Mouse (Mus musculus) retina, adult 2 months (tissue): ENCODE measurements around the gene Retnlg.
"Not testable (repeated sequence)": the region's sequence is repeated elsewhere in the genome, so short reads cannot be mapped to it uniquely, and the experiment has no call there.

Source experiments
- DNase-seq: peaks from one replicate; pipeline ENCODE4 v3.0.0-alpha.2; 2012; ENCODE audit warnings: low read depth, low spot score

The Retnlg gene

GRCm38 (mm10) chr16:48872321-48872720 is at the start of gene Retnlg:
Gene Retnlg (plus strand): TSS chr16:48872621.
- no peak for DNase-seq

DNA sequence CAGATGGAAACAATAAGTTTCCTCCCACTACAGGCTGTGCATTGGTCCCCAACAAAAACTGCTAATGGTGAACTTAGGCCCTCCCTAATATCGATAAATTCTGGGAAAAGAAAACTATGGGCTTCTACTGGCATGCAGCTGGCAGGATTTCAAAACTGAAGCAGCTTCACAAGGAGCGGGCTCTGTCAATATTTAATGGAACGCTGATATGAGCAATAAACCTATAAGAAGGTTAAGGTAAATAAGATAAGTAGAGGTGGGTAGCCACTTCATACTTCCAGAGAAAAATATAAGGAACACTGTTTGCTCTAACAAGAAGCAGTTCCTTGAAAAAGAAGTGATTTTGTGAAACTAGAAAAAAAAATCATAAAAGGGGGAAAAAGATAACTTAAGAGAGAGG is 45.9 kb upstream of the Retnlg start:
- no peak for DNase-seq

DNA sequence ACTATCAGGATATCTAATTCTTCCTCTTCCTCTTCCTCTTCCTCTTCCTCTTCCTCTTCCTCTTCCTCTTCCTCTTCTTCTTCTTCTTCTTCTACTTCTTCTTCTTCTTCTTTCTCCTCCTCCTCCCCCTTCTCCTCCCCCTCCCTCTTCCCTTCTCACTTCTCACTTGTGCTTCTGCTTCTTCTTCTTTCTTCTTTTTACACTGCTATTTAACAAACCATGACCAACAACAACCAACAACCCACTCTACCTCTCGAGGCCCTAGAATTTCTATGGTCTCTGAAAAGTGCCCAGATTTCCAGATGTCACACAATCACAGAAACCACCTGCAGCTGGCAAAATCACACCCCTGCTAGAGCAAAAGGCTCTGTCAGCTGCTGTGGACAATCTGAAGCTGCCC is 44.8 kb upstream of the Retnlg start:
- DNase-seq: no peak

DNA sequence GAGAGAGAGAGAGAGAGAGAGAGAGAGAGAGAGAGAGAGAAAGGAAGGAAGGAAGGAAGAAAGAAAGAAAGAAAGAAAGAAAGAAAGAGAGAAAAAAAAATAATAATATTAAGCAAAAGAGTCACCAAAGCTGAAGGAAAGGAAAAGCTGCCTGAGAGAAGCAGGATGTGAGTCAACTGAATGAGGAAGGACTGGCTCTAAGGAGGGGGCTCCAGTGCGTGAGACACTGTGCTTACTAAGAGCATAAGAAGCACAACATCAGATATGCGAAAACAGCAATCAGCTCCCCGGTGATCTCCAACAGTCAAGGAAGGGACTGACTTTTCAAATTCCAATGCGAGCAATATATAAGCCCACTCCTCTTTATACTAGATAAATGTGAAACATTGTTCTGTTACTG is 43.4 kb upstream of the Retnlg start:
- no peak for DNase-seq

- DNase-seq: no peak
These were observed 40.4 kb upstream of the Retnlg start for GRCm38 (mm10) chr16:48832055-48832454.

DNA sequence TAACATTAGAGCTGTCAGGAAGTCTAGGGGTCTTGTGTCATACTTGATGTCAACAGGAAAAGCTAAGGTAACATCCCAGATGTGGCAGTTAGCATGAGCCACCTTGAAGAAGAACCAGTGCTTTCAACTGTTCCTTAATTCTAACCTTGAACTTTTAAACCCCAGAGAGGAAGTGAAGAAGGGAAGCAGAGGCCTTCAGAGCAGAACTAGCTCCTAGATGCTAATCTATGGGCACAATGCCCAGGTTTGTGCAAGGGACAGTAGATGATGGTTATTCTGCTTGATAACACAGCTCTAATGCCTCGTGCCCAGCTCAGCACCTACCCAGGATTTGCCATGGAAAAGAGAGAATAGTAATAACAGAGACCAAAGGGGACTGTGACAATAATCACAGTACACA is 38.8 kb upstream of the Retnlg start:
- DNase-seq: not testable (repeated sequence)

- DNase-seq: no peak
These were observed 30.2 kb upstream of the Retnlg start, which contains the start of gene Retnla for GRCm38 (mm10) chr16:48842266-48842665. Gene Retnla (plus strand): TSS chr16:48842551.

GRCm38 (mm10) chr16:48843671-48844386 is 28.6 kb upstream of the Retnlg start:
- DNase-seq: no peak

DNA sequence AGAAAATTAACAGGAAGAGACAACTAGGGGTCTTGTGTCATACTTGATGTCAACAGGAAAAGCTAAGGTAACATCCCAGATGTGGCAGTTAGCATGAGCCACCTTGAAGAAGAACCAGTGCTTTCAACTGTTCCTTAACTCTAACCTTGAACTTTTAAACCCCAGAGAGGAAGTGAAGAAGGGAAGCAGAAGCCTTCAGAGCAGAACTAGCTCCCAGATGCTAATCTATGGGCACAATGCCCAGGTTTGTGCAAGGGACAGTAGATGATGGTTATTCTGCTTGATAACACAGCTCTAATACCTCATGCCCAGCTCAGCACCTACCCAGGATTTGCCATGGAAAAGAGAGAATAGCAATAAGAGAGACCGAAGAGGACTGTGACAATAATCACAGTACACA is 7.4 kb upstream of the Retnlg start:
- not testable (repeated sequence) for DNase-seq

DNA sequence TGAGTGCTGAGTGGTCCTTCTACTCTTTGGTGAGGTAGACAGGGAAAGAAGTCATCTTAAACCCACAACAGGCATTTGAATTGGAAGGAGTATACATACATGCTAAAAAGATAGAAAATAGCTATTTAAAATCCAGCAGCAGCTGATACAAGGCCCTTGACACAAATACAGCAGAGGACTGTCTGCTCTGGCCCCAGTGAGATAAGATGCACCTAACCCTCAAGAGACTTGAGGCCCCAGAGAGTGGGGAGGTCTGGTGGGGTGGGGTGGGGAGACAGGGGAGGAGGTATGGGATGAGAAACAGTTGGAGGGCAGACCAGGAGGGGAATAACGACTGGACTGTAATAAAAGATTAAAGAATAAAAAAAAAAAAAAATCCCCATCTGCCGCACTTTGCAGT is 4.7 kb upstream of the Retnlg start:
- DNase-seq: no peak

- DNase-seq: no peak
These were observed 3.8 kb upstream of the Retnlg start for GRCm38 (mm10) chr16:48868663-48869062.

DNA sequence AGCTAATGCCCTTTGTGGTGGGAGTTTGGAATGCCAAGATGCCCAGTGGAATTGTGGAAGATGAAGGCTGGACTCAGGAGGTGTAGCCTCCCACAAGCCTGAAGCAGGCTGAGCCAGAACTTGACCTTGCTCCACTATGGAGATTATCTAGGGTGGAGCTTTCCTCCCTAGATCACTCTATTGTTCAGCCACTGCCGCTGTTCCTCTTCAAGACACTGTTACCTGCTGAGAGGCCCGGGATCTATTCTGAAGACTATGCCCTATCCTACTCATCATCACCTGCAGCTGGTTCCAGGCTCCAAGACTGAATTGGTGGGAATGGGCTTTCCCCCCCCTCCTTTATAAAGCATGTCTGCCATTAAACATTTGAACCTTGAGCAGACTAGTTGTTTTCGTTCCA is 2.8 kb upstream of the Retnlg start:
- DNase-seq: no peak

DNA sequence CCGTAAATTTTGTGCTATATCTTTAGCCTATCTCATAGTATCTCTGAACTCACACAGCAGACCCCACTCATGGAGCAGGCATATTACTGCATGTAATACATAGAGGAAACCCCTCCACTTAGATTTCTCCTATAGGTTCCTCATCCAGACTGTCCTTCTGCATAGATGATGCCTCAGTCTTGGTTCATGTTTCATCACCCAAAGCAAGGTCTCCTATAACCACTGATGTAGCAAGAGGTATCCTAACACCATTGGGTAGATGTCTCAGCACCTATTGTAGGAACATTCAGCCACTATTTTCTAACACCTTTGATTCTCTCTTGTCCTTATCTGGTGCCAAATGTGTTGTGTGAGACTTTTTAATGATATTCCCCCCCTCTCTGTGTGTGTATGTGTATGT is 667 bp upstream of the Retnlg start:
- DNase-seq: no peak

DNA sequence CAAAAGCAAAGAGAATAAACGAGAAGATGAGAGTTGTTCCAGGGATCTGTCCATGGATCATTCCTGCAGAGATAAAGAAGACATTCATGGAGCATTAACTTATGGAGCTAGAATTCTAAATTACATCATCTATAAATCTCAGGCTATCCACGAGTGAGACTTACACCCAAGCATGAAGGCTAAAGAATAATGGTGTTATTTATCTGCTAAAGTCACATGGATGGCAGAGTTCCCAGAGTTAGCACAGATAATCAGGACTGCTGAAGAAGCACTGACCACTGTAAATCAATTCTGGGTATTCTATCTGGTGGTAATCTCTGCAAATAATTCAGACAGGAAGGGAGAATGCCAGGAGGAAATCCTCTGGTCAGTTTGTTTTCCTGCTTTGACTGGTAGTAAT is 18.3 kb downstream of the Retnlg start:
- no peak for DNase-seq

DNA sequence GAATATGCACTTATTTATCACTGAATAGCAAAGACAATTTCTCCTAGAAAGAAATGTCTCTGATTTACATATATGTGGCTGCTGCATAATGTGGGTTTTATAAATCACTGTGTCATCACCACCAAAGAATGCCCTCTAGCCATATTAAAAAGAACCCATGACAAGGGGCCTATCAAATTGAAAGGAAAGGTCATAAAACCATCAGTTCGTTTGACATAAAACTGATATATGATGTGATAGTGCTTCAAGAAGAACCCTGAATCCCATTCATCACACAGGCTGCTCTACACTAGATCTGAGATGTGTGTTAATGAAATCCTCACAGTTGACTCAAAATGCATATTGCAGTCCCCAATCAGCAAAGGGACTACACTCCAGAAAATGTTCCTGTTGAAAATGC is 27.4 kb downstream of the Retnlg start:
- no peak for DNase-seq

DNA sequence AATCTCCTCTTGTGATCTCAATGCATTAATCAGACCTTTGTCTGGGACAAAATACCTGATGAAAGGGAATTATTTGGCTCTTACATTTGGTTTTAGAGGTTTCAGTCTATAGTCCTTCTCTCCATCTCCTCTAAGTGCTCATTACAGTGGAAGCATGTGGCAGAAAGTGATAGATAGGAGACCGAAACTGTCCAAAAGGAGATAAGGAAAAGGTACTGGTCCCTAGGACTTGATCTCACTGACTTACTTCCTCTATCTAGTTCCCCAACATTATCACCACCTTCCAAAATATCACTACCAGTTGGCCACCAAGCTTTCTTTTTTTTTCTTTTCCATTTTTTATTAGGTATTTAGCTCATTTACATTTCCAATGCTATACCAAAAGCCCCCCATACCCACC is 38.8 kb downstream of the Retnlg start:
- DNase-seq: no peak

GRCm38 (mm10) chr16:48913206-48913605 is 40.8 kb downstream of the Retnlg start:
- DNase-seq: no peak

GRCm38 (mm10) chr16:48923724-48924123 is 51.3 kb downstream of the Retnlg start:
- DNase-seq: no peak
